Mouse (Mus musculus) heart, postnatal 0 days (tissue): ENCODE measurements around the gene Gbp3.

Experiments
- CTCF ChIP-seq: IDR thresholded peaks from 2 replicates; pipeline ENCODE4 v1.5.1; 2016; ENCODE audit warnings: antibody characterized with exemption, control low read depth, low read depth
- EP300 ChIP-seq: IDR thresholded peaks from 2 replicates; pipeline ENCODE4 v1.6.1; 2016; ENCODE audit warnings: antibody characterized with exemption, low read depth

- no peak for TF ChIP-seq CTCF
- TF ChIP-seq EP300, result no peak
Observed at GRCm38 (mm10) chr3:142535667-142536066, 24.2 kb upstream of the Gbp3 start.
